Mouse (Mus musculus) lung, adult 2 months (tissue): ENCODE data around the gene Il17c.

Source experiments
- CTCF ChIP-seq: fragments of 200-500 bp; IDR thresholded peaks from 2 replicates; pipeline ENCODE4 v1.5.1; 2011; ENCODE audit warnings: mild to moderate bottlenecking, low read length, control low read depth; ENCODE audit not compliant: insufficient read depth
- POLR2A ChIP-seq: fragments of 200-500 bp; IDR thresholded peaks from 2 replicates; pipeline ENCODE4 v1.6.1; 2011; ENCODE audit warnings: low read depth, mild to moderate bottlenecking, control low read depth, low read length, borderline replicate concordance; ENCODE audit errors: extremely low read depth

GRCm38 (mm10) chr8:122421376-122422070 lies at the start of gene Il17c:
- TF ChIP-seq CTCF: no peak
- no peak for TF ChIP-seq POLR2A
